Mouse (Mus musculus) 416B (cell line): ENCODE measurements around the gene Anxa9.
A peak's percentile ranks its signal among the peaks of the same experiment; 100 is the strongest.

Experiments used
- DNase-seq: peaks from one replicate; pipeline ENCODE4 v3.0.0; 2011; ENCODE audit warnings: low read depth

The Anxa9 gene

GRCm38 (mm10) chr3:95247660-95248336 is 59.2 kb downstream of the Anxa9 start:
- no peak for DNase-seq

GRCm38 (mm10) chr3:95246465-95247231 is 60.3 kb downstream of the Anxa9 start:
- peak; percentile 29 for DNase-seq
